Mouse (Mus musculus): ENCODE data around the gene Dync2li1.

DNA sequence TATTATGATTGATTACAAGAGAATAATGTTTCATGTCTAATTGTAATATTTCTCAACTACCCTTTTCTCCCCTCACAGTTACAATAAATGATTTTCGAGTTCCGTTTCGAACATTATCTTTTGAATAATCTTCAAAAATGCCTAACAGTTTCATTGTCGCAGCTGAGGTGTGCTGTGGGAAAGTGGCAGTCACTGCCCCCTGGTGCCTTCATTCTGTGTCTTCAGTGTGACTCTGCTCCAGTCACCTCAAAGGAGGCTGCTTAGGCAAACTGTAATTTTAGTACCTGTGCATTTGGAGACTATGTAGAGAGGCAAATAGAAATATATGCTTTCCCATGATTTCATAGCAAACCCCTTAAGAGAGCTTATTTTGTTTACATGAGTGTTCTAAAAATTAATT lies 4.3 kb upstream of the Dync2li1 start:
- TF ChIP-seq POLR2AphosphoS5 (IDR thresholded peaks at IDR 0.05; ENCODE audit: borderline replicate concordance, low read depth, low read length) (no peak), HCFC1 (IDR thresholded peaks at IDR 0.05; ENCODE audit: low read depth, low read length) (no peak), EP300 (IDR thresholded peaks at IDR 0.05; ENCODE audit: low read depth in 1 of 2, low read length in 2 of 2) (no peak), CTCF (IDR thresholded peaks at IDR 0.05 in 2 of 3, conservative IDR thresholded peaks at IDR 0.05 in 1 of 3; ENCODE audit: control insufficient read depth in 1 of 3, insufficient read depth in 1 of 3, low read depth in 2 of 3, low read length in 3 of 3, poor library complexity in 1 of 3, severe bottlenecking in 1 of 3) (no peak), POLR2A (IDR thresholded peaks at IDR 0.05; ENCODE audit: control insufficient read depth in 1 of 2, insufficient read depth in 1 of 2, low read depth in 1 of 2, low read length in 2 of 2, poor library complexity in 1 of 2) (no peak), TCF12 (IDR thresholded peaks at IDR 0.05; ENCODE audit: low read depth, low read length) (no peak), USF2 (IDR thresholded peaks at IDR 0.05; ENCODE audit: borderline replicate concordance in 1 of 2, insufficient read depth in 1 of 2, low read depth in 1 of 2, low read length in 2 of 2) (no peak), ZKSCAN1 (IDR thresholded peaks at IDR 0.05; ENCODE audit: low read depth, low read length) (no peak)

All from MEL (cell line).